Mouse (Mus musculus): ENCODE measurements around the gene Arel1. TPM values are rescaled to one million over a fixed set of nuclear protein-coding genes. Genes with fewer than 3 reads are reported as not detected.
A peak's percentile ranks its signal among the peaks of the same experiment; 100 is the strongest.

The Arel1 gene
- polyA plus RNA-seq (2012; rRNA removed) = 41.1 and 42.1 TPM in 2 replicates

DNA sequence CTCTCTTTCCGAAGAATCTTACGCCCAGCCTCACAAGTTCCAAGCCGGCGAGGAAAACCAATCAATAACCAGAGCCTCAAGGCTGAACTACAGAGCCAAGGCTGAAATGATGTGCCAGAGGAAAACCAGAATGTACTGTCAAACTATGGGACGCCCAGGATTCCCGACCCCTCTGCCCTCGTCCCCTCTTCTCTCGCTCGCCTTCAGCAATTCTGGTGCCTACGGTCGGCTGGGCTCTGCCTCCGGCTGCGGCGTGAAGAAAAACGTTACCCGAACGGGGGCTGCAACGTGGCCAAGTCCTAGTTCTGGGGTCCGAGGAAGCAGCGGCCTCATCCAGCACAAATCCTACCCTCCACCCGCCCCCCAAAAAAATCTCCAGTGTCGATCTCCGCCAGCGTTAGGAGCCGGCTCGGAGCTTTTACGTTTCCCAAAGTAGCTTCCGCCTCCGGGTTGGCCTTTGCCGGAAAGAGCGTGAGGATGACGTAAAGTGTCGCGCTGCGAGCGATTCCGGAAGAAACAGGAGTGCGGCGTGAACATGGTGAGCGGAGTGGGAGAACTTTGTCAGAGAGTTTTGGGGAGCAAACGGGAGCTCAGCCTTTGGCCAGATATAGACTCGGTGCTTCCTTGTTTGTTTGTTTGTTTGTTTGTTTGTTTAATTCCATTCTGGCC, at the start of gene Arel1, which contains the start of gene Fcf1:
TSS of gene Arel1 (minus strand) at position 473 of the 669 bp plus-strand sequence.
TSS of gene Fcf1 (plus strand) at position 470 of the 669 bp plus-strand sequence.
- H3K27me3 ChIP-seq (ENCODE audit: control insufficient read depth, insufficient read depth, low read length) = no peaks in the 10 kb centered on the region
- peak within 1 kb of the TSS; percentile 98 for H3K4me3 ChIP-seq (ENCODE audit: control insufficient read depth, insufficient read depth, low read length)
- peak; percentile 73; the same call in 1 of the 2 replicates for TF ChIP-seq POLR2A (IDR thresholded peaks at IDR 0.05; ENCODE audit: control insufficient read depth, extremely low read depth, insufficient read depth, low read length, poor library complexity)
- no peak for TF ChIP-seq CTCF (IDR thresholded peaks at IDR 0.05; ENCODE audit: borderline replicate concordance, control insufficient read depth, extremely low read depth, insufficient read depth, low read length, poor library complexity)
- peak within 1 kb of the TSS; percentile 69 for H3K27ac ChIP-seq (ENCODE audit: control insufficient read depth, insufficient read depth, low read length)
- peak; percentile 92 for DNase-seq
- H3K36me3 ChIP-seq (ENCODE audit: control insufficient read depth, insufficient read depth, low read length) = peaks cover 29% of the 10 kb centered on the region
- under 1% methylated on average over 42 of the region's 42 CpGs for WGBS
- peaks cover 11% of the 10 kb centered on the region for H3K4me1 ChIP-seq (replicated peaks; ENCODE audit: control insufficient read depth, insufficient read depth, low read length)

DNA sequence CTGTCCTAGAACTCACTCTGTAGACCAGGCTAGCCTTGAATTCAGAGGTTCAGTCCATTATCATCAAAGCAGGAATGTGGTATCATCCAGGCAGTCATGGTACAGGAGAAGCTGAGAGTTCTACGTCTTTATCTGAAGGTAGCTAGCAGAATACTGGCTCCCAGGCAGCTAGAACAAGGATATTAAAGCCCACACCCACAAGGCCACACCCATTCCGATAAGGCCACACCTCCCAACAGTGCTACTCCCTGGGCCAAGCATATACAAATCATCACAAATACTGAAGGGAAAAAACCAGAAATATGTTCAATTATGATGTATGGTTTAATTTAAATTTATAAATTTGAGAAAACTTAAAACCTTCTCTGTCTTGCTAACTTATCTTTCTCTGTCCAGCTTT, 41.5 kb upstream of the Arel1 start:
- no peak for TF ChIP-seq CTCF (IDR thresholded peaks at IDR 0.05; ENCODE audit: borderline replicate concordance, control insufficient read depth, extremely low read depth, insufficient read depth, low read length, poor library complexity)
- Histone ChIP-seq H3K27ac (ENCODE audit: control insufficient read depth, insufficient read depth, low read length) (no peak overlapping the region), H3K36me3 (ENCODE audit: control insufficient read depth, insufficient read depth, low read length) (peaks cover 32% of the 10 kb centered on the region), H3K4me3 (ENCODE audit: control insufficient read depth, insufficient read depth, low read length) (no peak overlapping the region), H3K27me3 (ENCODE audit: control insufficient read depth, insufficient read depth, low read length) (no peaks in the 10 kb centered on the region), H3K4me1 (replicated peaks; ENCODE audit: control insufficient read depth, insufficient read depth, low read length) (no peaks in the 10 kb centered on the region; the same call in 1 of the 2 replicates)
- 100% methylated on average over 2 of the region's 2 CpGs for WGBS
- DNase-seq = no peak

GRCm38 (mm10) chr12:85010541-85010940, 39.8 kb upstream of the Arel1 start:
- peaks cover 24% of the 10 kb centered on the region for H3K36me3 ChIP-seq (ENCODE audit: control insufficient read depth, insufficient read depth, low read length)
- WGBS = 94% methylated on average over 2 of the region's 2 CpGs
- no peaks in the 10 kb centered on the region for H3K27me3 ChIP-seq (ENCODE audit: control insufficient read depth, insufficient read depth, low read length)
- no peak overlapping the region for H3K4me3 ChIP-seq (ENCODE audit: control insufficient read depth, insufficient read depth, low read length)
- peak overlapping the region; percentile 47 for H3K27ac ChIP-seq (ENCODE audit: control insufficient read depth, insufficient read depth, low read length)
- DNase-seq = no peak
- no peak for TF ChIP-seq CTCF (IDR thresholded peaks at IDR 0.05; ENCODE audit: borderline replicate concordance, control insufficient read depth, extremely low read depth, insufficient read depth, low read length, poor library complexity)
- TF ChIP-seq POLR2A (IDR thresholded peaks at IDR 0.05; ENCODE audit: control insufficient read depth, extremely low read depth, insufficient read depth, low read length, poor library complexity) = no peak
- no peaks in the 10 kb centered on the region; the same call in 1 of the 2 replicates for H3K4me1 ChIP-seq (replicated peaks; ENCODE audit: control insufficient read depth, insufficient read depth, low read length)

- Histone ChIP-seq H3K4me1 (replicated peaks; ENCODE audit: control insufficient read depth, insufficient read depth, low read length) (no peaks in the 10 kb centered on the region; the same call in 1 of the 2 replicates), H3K27me3 (ENCODE audit: control insufficient read depth, insufficient read depth, low read length) (no peaks in the 10 kb centered on the region), H3K27ac (ENCODE audit: control insufficient read depth, insufficient read depth, low read length) (no peak overlapping the region), H3K36me3 (ENCODE audit: control insufficient read depth, insufficient read depth, low read length) (peaks cover 20% of the 10 kb centered on the region), H3K4me3 (ENCODE audit: control insufficient read depth, insufficient read depth, low read length) (no peak overlapping the region)
- TF ChIP-seq POLR2A (IDR thresholded peaks at IDR 0.05; ENCODE audit: control insufficient read depth, extremely low read depth, insufficient read depth, low read length, poor library complexity) = no peak
- no peak for DNase-seq
- WGBS = 86% methylated on average over 1 of the region's 1 CpGs
Measured at GRCm38 (mm10) chr12:85009776-85010175, 39.1 kb upstream of the Arel1 start.

GRCm38 (mm10) chr12:85007021-85007420, 36.3 kb upstream of the Arel1 start:
- TF ChIP-seq POLR2A (IDR thresholded peaks at IDR 0.05; ENCODE audit: control insufficient read depth, extremely low read depth, insufficient read depth, low read length, poor library complexity) (no peak), CTCF (IDR thresholded peaks at IDR 0.05; ENCODE audit: borderline replicate concordance, control insufficient read depth, extremely low read depth, insufficient read depth, low read length, poor library complexity) (no peak)
- H3K27me3 ChIP-seq (ENCODE audit: control insufficient read depth, insufficient read depth, low read length) = no peaks in the 10 kb centered on the region
- H3K27ac ChIP-seq (ENCODE audit: control insufficient read depth, insufficient read depth, low read length) = no peak overlapping the region
- no peak overlapping the region for H3K4me3 ChIP-seq (ENCODE audit: control insufficient read depth, insufficient read depth, low read length)
- H3K36me3 ChIP-seq (ENCODE audit: control insufficient read depth, insufficient read depth, low read length) = 0 out of 2 replicates have a peak, but pooled peaks cover 3% of the 10 kb centered on the region
- no peak for DNase-seq
- no peaks in the 10 kb centered on the region; the same call in 1 of the 2 replicates for H3K4me1 ChIP-seq (replicated peaks; ENCODE audit: control insufficient read depth, insufficient read depth, low read length)

GRCm38 (mm10) chr12:85006206-85006605, 35.5 kb upstream of the Arel1 start:
- Histone ChIP-seq H3K36me3 (ENCODE audit: control insufficient read depth, insufficient read depth, low read length) (0 out of 2 replicates have a peak, but pooled peaks cover 3% of the 10 kb centered on the region), H3K4me3 (ENCODE audit: control insufficient read depth, insufficient read depth, low read length) (no peak overlapping the region), H3K27ac (ENCODE audit: control insufficient read depth, insufficient read depth, low read length) (no peak overlapping the region), H3K4me1 (replicated peaks; ENCODE audit: control insufficient read depth, insufficient read depth, low read length) (no peaks in the 10 kb centered on the region; the same call in 1 of the 2 replicates), H3K27me3 (ENCODE audit: control insufficient read depth, insufficient read depth, low read length) (no peaks in the 10 kb centered on the region)
- no peak for TF ChIP-seq CTCF (IDR thresholded peaks at IDR 0.05; ENCODE audit: borderline replicate concordance, control insufficient read depth, extremely low read depth, insufficient read depth, low read length, poor library complexity)
- no peak for TF ChIP-seq POLR2A (IDR thresholded peaks at IDR 0.05; ENCODE audit: control insufficient read depth, extremely low read depth, insufficient read depth, low read length, poor library complexity)
- 97% methylated on average over 1 of the region's 1 CpGs for WGBS
- no peak for DNase-seq

DNA sequence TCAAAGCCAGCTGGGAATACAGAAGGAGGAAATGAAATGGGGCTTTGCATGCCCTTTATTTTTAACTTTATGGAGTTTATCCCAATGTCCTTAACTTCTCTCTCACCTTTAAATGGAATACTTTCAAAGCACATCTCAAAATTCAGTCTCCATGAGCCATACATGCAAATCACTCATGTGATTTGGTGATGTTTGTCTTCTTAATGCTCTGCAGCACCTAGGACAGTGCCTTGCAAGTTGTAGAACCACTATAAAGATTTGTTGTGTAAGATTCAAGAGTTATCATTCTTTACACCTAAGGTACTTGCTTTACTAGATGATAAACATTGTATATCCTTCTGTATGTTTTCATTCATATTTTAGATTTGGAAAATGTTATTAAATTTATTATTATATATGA, 28.4 kb upstream of the Arel1 start:
- DNase-seq = no peak
- no peaks in the 10 kb centered on the region for H3K36me3 ChIP-seq (ENCODE audit: control insufficient read depth, insufficient read depth, low read length)
- no peak overlapping the region for H3K4me3 ChIP-seq (ENCODE audit: control insufficient read depth, insufficient read depth, low read length)
- H3K4me1 ChIP-seq (replicated peaks; ENCODE audit: control insufficient read depth, insufficient read depth, low read length) = peaks cover 11% of the 10 kb centered on the region
- TF ChIP-seq CTCF (IDR thresholded peaks at IDR 0.05; ENCODE audit: borderline replicate concordance, control insufficient read depth, extremely low read depth, insufficient read depth, low read length, poor library complexity) = no peak
- H3K27me3 ChIP-seq (ENCODE audit: control insufficient read depth, insufficient read depth, low read length) = no peaks in the 10 kb centered on the region
- H3K27ac ChIP-seq (ENCODE audit: control insufficient read depth, insufficient read depth, low read length) = no peak overlapping the region
